Comparison of ENCODE assay signal across 13 mouse cellular contexts in genomic region chr10:67209916-67210675, GRCm38 (mm10).
DNase-seq lines count a peak whose midpoint lies in the region; ATAC-seq and TF ChIP-seq lines count a peak whose summit lies in the region.
"Had no signal": no experiment of that assay in that cellular context is flagged by ENCODE, and none has a peak within 500 bp of the region (broad histone marks: within the 10 kb centered on the region; RNA-seq: fewer than 3 reads in every experiment).

No protein-coding gene starts in this region.

- H3K79me2 ChIP-seq in macrophage (ENCODE audit: inconsistent target): peaks cover 99% of the 10 kb centered on the region

- H3K36me3 ChIP-seq in kidney, postnatal 0 days (ENCODE audit: insufficient read depth, low read length): no peaks in the 10 kb centered on the region
- H3K36me3 ChIP-seq in macrophage (ENCODE audit: inconsistent target): no peaks in the 10 kb centered on the region
- H3K36me3 ChIP-seq in embryonic facial prominence, embryonic 10.5 days (replicated peaks): 0 out of 2 replicates have a peak, but pooled peaks cover 2% of the 10 kb centered on the region
- H3K36me3 ChIP-seq: liver, embryonic 15.5 days; neural tube, embryonic 13.5 days had no signal

- 55% methylated on average over 4 of the region's 4 CpGs for WGBS in kidney, postnatal 0 days
- WGBS in macrophage (ENCODE audit: missing documents): 13% methylated on average over 4 of the region's 4 CpGs
- WGBS in embryonic facial prominence, embryonic 10.5 days: 76% methylated on average over 4 of the region's 4 CpGs

- no peaks in the 10 kb centered on the region for H3K9me3 ChIP-seq in kidney, postnatal 0 days (replicated peaks; ENCODE audit: low read length)
- no peaks in the 10 kb centered on the region for H3K9me3 ChIP-seq in embryonic facial prominence, embryonic 10.5 days
- H3K9me3 ChIP-seq: G1E; heart, embryonic 10.5 days; liver, embryonic 15.5 days; neural tube, embryonic 13.5 days had no signal

- no peaks in the 10 kb centered on the region for H3K4me1 ChIP-seq in kidney, postnatal 0 days (replicated peaks; ENCODE audit: insufficient read depth, low read length)
- peaks cover 15% of the 10 kb centered on the region for H3K4me1 ChIP-seq in embryonic facial prominence, embryonic 10.5 days

- no peak overlapping the region for H3K4me2 ChIP-seq in kidney, postnatal 0 days (ENCODE audit: low read length)
- H3K4me2 ChIP-seq: liver, embryonic 15.5 days; neural tube, embryonic 13.5 days had no signal

- no peak for DNase-seq in kidney, postnatal 0 days (ENCODE audit: low spot score)
- DNase-seq in kidney, postnatal 25 days: no peak
- DNase-seq in 416B (ENCODE audit: low read depth): peak; percentile 67
- peak; percentile 37 for DNase-seq in B cell, adult 2 months
- no peak for DNase-seq in urinary bladder, postnatal 4 days (ENCODE audit: low spot score in 2 of 2)
- DNase-seq in embryonic facial prominence, embryonic 10.5 days (ENCODE audit: low spot score): no peak
- DNase-seq: midbrain, embryonic 14.5 days had no signal

- 0 out of 2 replicates have a peak overlapping the region, but pooled peaks have one; percentile 13 for H3K27ac ChIP-seq in kidney, postnatal 0 days
- H3K27ac ChIP-seq in macrophage: peak overlapping the region; percentile 24; the same call in 1 of the 2 replicates
- H3K27ac ChIP-seq in embryonic facial prominence, embryonic 10.5 days (replicated peaks): no peak overlapping the region
- H3K27ac ChIP-seq: heart, embryonic 10.5 days; left cerebral cortex, adult 2 months; liver, embryonic 15.5 days; neural tube, embryonic 13.5 days had no signal

- no peaks in the 10 kb centered on the region for H3K27me3 ChIP-seq in kidney, postnatal 0 days (ENCODE audit: insufficient read depth, low read length)
- no peaks in the 10 kb centered on the region for H3K27me3 ChIP-seq in embryonic facial prominence, embryonic 10.5 days (replicated peaks; ENCODE audit: low read depth, poor library complexity, severe bottlenecking)
- H3K27me3 ChIP-seq: liver, embryonic 15.5 days; neural tube, embryonic 13.5 days had no signal

- TF ChIP-seq CTCF in kidney, postnatal 0 days (IDR thresholded peaks at IDR 0.05; ENCODE audit: low read depth): 0 out of 2 replicates have a peak, but pooled peaks have one; percentile 10

- no peak overlapping the region for H3K9ac ChIP-seq in kidney, postnatal 0 days (ENCODE audit: low read depth, low read length)
- H3K9ac ChIP-seq: liver, embryonic 15.5 days; neural tube, embryonic 13.5 days had no signal

- ATAC-seq in kidney, postnatal 0 days (replicated peaks; ENCODE audit: low FRiP score, low read depth): no peak

- no peak overlapping the region for H3K4me3 ChIP-seq in kidney, postnatal 0 days (replicated peaks; ENCODE audit: low read depth, low read length)
- H3K4me3 ChIP-seq in macrophage (ENCODE audit: inconsistent target): no peak overlapping the region
- no peak overlapping the region for H3K4me3 ChIP-seq in embryonic facial prominence, embryonic 10.5 days
- H3K4me3 ChIP-seq: heart, embryonic 10.5 days; left cerebral cortex, adult 2 months; liver, embryonic 15.5 days; neural tube, embryonic 13.5 days had no signal

Comparison
In these comparisons a context has a peak if more than half of its experiments do, and no peak if none do; other contexts are left out.
1. DNase-seq: peak in 416B (single experiment) and B cell, adult 2 months (2 of 2); none in kidney, postnatal 0 days (single experiment), kidney, postnatal 25 days (0 of 2), urinary bladder, postnatal 4 days (0 of 2) and embryonic facial prominence, embryonic 10.5 days (single experiment).